Mouse (Mus musculus): ENCODE results near the gene Acad10.
"Not testable (repeated sequence)": the region's sequence is repeated elsewhere in the genome, so short reads cannot be mapped to it uniquely, and the experiment has no call there.

Acad10 gene

GRCm38 (mm10) chr5:121657656-121658055 lies 2.7 kb downstream of the Acad10 start:
- DNase-seq (ENCODE audit: low spot score in 2 of 2) = not testable (repeated sequence)

GRCm38 (mm10) chr5:121656866-121657265 lies 3.4 kb downstream of the Acad10 start:
- not testable (repeated sequence) for DNase-seq (ENCODE audit: low spot score in 2 of 2)

- no peak for DNase-seq (ENCODE audit: low spot score in 2 of 2)
Observed at GRCm38 (mm10) chr5:121654526-121654925, 5.8 kb downstream of the Acad10 start.

GRCm38 (mm10) chr5:121649134-121649533 lies 11.2 kb downstream of the Acad10 start:
- no peak for DNase-seq (ENCODE audit: low spot score in 2 of 2)

- no peak for DNase-seq (ENCODE audit: low spot score in 2 of 2)
Observed at GRCm38 (mm10) chr5:121639601-121640000, 20.7 kb downstream of the Acad10 start.

- DNase-seq (ENCODE audit: low spot score in 2 of 2) = no peak
Observed at GRCm38 (mm10) chr5:121637296-121637695, 23.0 kb downstream of the Acad10 start.

GRCm38 (mm10) chr5:121634668-121635067 lies 25.6 kb downstream of the Acad10 start:
- no peak for DNase-seq (ENCODE audit: low spot score in 2 of 2)

GRCm38 (mm10) chr5:121632804-121633203 lies 27.5 kb downstream of the Acad10 start:
- no peak for DNase-seq (ENCODE audit: low spot score in 2 of 2)

GRCm38 (mm10) chr5:121631106-121631647 lies 29.1 kb downstream of the Acad10 start:
- not testable (repeated sequence) for DNase-seq (ENCODE audit: low spot score in 2 of 2)

GRCm38 (mm10) chr5:121627871-121628270 lies 32.4 kb downstream of the Acad10 start:
- DNase-seq (ENCODE audit: low spot score in 2 of 2) = peak in 1 of 2 experiments; percentile 74

GRCm38 (mm10) chr5:121623241-121623640 lies 37.1 kb downstream of the Acad10 start:
- DNase-seq (ENCODE audit: low spot score in 2 of 2) = no peak

GRCm38 (mm10) chr5:121621102-121621501 lies 39.2 kb downstream of the Acad10 start:
- DNase-seq (ENCODE audit: low spot score in 2 of 2) = no peak

GRCm38 (mm10) chr5:121618592-121619513 lies 41.5 kb downstream of the Acad10 start, which contains the start of gene Acad12:
Acad12 (minus strand) TSS chr5:121618938.
- peak in 1 of 2 experiments; percentile 70 for DNase-seq (ENCODE audit: low spot score in 2 of 2)

- not testable (repeated sequence) for DNase-seq (ENCODE audit: low spot score in 2 of 2)
Observed at GRCm38 (mm10) chr5:121614921-121615320, 45.4 kb downstream of the Acad10 start.

GRCm38 (mm10) chr5:121612036-121612435 lies 48.3 kb downstream of the Acad10 start:
- no peak for DNase-seq (ENCODE audit: low spot score in 2 of 2)

- not testable (repeated sequence) for DNase-seq (ENCODE audit: low spot score in 2 of 2)
Observed at GRCm38 (mm10) chr5:121609556-121610135, 50.7 kb downstream of the Acad10 start.

- peak in 1 of 2 experiments; percentile 82 for DNase-seq (ENCODE audit: low spot score in 2 of 2)
Observed at GRCm38 (mm10) chr5:121606151-121606550, 54.2 kb downstream of the Acad10 start.

GRCm38 (mm10) chr5:121603815-121604214 lies 56.5 kb downstream of the Acad10 start:
- DNase-seq (ENCODE audit: low spot score in 2 of 2) = not testable (repeated sequence)

GRCm38 (mm10) chr5:121601547-121602299 lies 58.6 kb downstream of the Acad10 start:
- peak in 1 of 2 experiments; percentile 93 for DNase-seq (ENCODE audit: low spot score in 2 of 2)

GRCm38 (mm10) chr5:121598871-121599610 lies 61.3 kb downstream of the Acad10 start:
- no peak for DNase-seq (ENCODE audit: low spot score in 2 of 2)

- no peak for DNase-seq (ENCODE audit: low spot score in 2 of 2)
Observed at GRCm38 (mm10) chr5:121597991-121598537, 62.2 kb downstream of the Acad10 start.
